Mouse (Mus musculus): ENCODE measurements around the gene Arrdc5. TPM values are rescaled to one million over a fixed set of nuclear protein-coding genes. Genes with fewer than 3 reads are reported as not detected.

Arrdc5 gene
- polyA plus RNA-seq, 1 experiment from 2014 or later = 1.8 TPM

DNA sequence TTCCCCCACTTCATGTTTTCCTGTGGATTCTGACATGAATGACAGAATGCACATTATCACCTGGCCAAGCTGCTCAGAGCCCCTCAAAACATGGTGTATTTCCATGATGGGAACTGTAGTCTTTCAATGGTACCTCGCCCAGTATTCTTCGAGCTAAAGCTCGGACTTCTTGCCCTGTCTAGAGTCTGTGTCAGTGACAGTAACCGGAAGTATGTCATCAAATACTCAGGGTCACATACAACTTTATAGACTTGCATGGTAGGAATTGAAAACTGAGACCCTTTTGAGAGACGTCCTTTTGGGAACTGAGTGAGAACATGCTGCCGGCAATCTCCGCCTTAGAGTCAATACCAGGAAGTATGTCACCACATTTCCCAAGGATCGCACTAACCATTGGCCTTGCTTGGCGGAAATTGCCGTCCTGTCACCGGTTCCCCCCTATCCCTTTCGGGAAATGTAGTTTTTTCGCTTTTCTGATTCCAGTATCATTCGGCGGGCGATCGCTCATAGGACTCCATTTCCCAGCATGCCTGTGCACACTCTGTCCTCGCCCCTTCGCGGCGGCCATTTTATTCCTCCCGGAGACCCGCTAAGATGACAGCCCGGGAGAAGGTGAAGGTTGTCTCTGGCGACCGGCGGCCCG is 43.7 kb downstream of the Arrdc5 start, which contains the start of gene Fem1a:
TSS of gene Fem1a (plus strand) at position 572 of the 643 bp plus-strand sequence.
- peak; percentile 97 for DNase-seq (ENCODE audit: low spot score)

DNA sequence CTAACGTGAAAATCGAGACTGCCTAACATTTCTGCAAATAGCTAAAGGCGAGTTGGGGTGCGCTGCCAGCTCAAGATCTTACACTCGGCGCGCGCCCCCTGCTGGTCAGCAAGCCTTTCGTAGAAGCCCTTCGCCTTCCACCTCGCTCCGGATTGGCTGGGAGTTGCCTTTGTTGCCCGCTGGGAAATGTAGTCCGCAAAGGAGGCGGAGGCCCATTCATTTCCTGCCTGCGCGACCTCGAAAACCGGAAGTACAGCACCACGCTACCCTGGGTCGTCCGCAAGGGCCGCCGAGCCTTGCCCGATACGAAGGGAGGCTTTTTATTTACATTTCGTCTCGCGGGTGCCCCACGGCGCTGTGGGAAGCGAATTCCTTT is 44.2 kb downstream of the Arrdc5 start:
- DNase-seq (ENCODE audit: low spot score) = peak; percentile 99

DNA sequence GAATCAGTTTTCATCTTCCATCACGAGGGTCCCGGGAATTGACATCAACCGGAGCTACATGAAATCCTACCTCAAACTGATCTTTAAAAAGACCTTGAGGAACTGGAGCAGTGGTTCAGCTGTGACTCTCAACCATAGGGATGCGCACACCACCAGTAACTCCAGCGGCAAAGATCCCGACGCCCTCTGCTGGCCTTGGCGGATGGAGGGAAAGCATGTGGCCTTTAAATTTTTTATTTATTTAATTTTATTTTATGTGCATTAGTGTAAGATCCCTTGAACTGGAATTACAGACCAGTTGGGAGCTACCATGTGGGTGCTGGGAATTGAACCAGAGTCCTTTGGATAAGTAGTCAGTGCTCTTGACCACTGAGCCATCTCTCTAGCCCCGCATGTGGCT is 44.7 kb downstream of the Arrdc5 start:
- peak; percentile 16 for DNase-seq (ENCODE audit: low spot score)

DNA sequence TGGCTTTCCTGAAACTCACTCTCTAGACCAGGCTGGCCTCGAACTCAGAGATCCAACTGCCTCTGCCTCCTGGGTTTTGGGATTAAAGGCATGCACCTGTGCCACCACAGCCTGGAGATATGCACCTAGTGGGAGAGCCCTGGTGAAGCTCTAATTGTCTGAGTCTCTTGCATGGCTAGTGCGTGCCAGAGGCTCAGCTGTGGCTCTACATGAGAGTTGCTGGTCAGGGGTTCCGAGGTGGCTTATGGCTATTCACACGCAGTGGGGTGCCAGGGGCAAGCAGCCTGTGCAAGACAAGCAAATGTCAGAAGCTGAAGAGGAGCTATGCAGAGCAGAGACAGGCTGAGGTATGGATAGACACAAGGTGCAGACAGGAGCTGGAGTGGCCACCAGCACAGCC is 45.4 kb downstream of the Arrdc5 start:
- no peak for DNase-seq (ENCODE audit: low spot score)

DNA sequence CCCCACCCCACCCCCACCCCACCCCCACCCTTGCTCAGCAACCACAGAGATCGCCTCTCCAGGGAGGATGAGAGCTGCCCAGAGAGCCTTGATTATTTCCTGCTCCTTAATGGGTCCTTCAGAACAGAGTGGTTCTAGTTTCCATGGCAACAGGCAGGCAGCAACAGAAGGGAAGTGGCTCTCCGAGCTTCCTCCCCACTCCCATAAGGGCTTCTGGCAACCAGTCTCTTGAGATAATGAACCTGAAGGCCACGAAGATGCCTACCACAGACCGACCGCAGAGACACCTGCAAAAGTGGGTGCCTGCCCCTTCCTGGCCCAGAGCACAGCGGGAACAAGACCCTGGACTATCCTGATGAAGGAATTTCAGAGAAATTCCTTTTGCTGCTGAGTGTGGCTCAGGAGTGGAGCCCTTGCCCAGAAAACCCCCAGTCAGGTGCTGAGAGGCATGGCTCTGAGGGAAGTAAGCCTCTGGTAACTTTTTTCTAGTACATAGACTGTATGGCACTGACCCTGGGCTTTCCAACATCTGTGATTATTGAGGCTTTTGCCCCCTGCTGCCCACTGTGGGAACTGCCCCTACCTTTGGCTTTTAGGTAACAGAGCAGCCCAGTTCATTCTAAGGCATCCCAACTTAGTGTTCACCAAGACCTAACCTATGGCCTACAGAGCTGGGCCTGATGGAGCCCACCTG is 48.8 kb downstream of the Arrdc5 start:
- DNase-seq (ENCODE audit: low spot score) = peak; percentile 68

DNA sequence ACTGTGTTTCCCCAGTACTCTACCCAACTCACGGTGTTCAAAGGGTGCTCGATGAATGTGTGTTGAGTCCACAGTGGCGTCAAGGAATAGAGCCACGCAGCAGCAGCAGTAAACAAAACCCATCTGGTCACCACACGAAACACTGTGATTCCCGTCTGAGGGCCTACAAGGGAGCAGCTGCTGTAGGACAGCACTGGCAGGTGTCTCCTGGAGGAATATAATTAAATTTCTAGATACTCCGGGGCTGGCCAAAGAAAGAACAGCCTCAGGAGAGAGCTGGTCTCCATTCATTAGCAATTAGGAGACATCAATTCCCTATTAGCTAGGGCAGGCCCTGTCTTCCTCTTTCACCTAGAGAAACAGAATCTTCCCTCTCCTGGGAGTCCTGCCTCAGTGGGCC is 54.5 kb downstream of the Arrdc5 start:
- DNase-seq (ENCODE audit: low spot score) = no peak

Other genes with a start within 250 kb of the Arrdc5 start
- gene Ubxn6, start 225.3 kb downstream of the Arrdc5 start, polyA plus RNA-seq (2015; fragmentation: Nextera tagmentation; extraction: Ambion mirVana) = 38.7 and 39.9 TPM in 2 replicates
- gene Hdgfl2, start 220.7 kb downstream of the Arrdc5 start, polyA plus RNA-seq (2015; fragmentation: Nextera tagmentation; extraction: Ambion mirVana) = 80.0 and 81.8 TPM in 2 replicates
- 0.08 and 0.09 TPM in 2 replicates for gene Plin4, start 190.5 kb downstream of the Arrdc5 start, polyA plus RNA-seq (2015; fragmentation: Nextera tagmentation; extraction: Ambion mirVana)
- gene Plin5, start 182.7 kb downstream of the Arrdc5 start, polyA plus RNA-seq (2015; fragmentation: Nextera tagmentation; extraction: Ambion mirVana) = 0.10 and 0.44 TPM in 2 replicates
- 2.7 and 3.1 TPM in 2 replicates for gene Lrg1, start 178.3 kb downstream of the Arrdc5 start, polyA plus RNA-seq (2015; fragmentation: Nextera tagmentation; extraction: Ambion mirVana)
- gene Sema6b, start 159.9 kb downstream of the Arrdc5 start, polyA plus RNA-seq (2015; fragmentation: Nextera tagmentation; extraction: Ambion mirVana) = 1.0 TPM in 2 replicates
- 19.5 and 20.9 TPM in 2 replicates for gene Tnfaip8l1, start 137.8 kb downstream of the Arrdc5 start, polyA plus RNA-seq (2015; fragmentation: Nextera tagmentation; extraction: Ambion mirVana)
- gene Mydgf, start 116.4 kb downstream of the Arrdc5 start, polyA plus RNA-seq (2015; fragmentation: Nextera tagmentation; extraction: Ambion mirVana) = 58.6 and 59.2 TPM in 2 replicates
- 30.5 and 32.7 TPM in 2 replicates for gene Dpp9, start 81.4 kb downstream of the Arrdc5 start, polyA plus RNA-seq (2015; fragmentation: Nextera tagmentation; extraction: Ambion mirVana)
- gene Fem1a, start 43.5 kb downstream of the Arrdc5 start, polyA plus RNA-seq (2015; fragmentation: Nextera tagmentation; extraction: Ambion mirVana) = 11.1 and 12.9 TPM in 2 replicates
- gene Ticam1, start 23.5 kb downstream of the Arrdc5 start, polyA plus RNA-seq (2015; fragmentation: Nextera tagmentation; extraction: Ambion mirVana) = 2.5 and 3.0 TPM in 2 replicates
- 59.5 TPM in 2 replicates for gene Plin3, start 7.4 kb downstream of the Arrdc5 start, polyA plus RNA-seq (2015; fragmentation: Nextera tagmentation; extraction: Ambion mirVana)
- gene Uhrf1, start 3.0 kb upstream of the Arrdc5 start, polyA plus RNA-seq (2015; fragmentation: Nextera tagmentation; extraction: Ambion mirVana) = 234 and 264 TPM in 2 replicates
- 25.9 and 28.0 TPM in 2 replicates for gene Kdm4b, start 25.8 kb upstream of the Arrdc5 start, polyA plus RNA-seq (2015; fragmentation: Nextera tagmentation; extraction: Ambion mirVana)
- 24.2 and 29.9 TPM in 2 replicates for gene Ptprs, start 176.2 kb upstream of the Arrdc5 start, polyA plus RNA-seq (2015; fragmentation: Nextera tagmentation; extraction: Ambion mirVana)
- not detected in 2 replicates for gene Znrf4, start 212.1 kb upstream of the Arrdc5 start, polyA plus RNA-seq (2015; fragmentation: Nextera tagmentation; extraction: Ambion mirVana)

All from thymus, postnatal 0 days (tissue).